8 mouse cellular contexts compared by ENCODE assay signal in genomic region chr9:116173473-116174170, GRCm38 (mm10). TPM values are rescaled to one million over a fixed set of nuclear protein-coding genes. Genes with fewer than 3 reads are reported as not detected.
A peak's percentile ranks its signal among the peaks of the same experiment; 100 is the strongest.
DNase-seq lines count a peak whose midpoint lies in the region; ATAC-seq and TF ChIP-seq lines count a peak whose summit lies in the region.

No protein-coding gene starts in this region.

- no peaks in the 10 kb centered on the region; the same call in 1 of the 2 replicates for H3K36me3 ChIP-seq in heart, adult 2 months (ENCODE audit: control insufficient read depth, insufficient read depth, low read length)
- H3K36me3 ChIP-seq in hindbrain, embryonic 13.5 days = no peaks in the 10 kb centered on the region
- H3K36me3 ChIP-seq in macrophage (ENCODE audit: inconsistent target) = no peaks in the 10 kb centered on the region

- 0 out of 2 replicates have a peak, but pooled peaks cover 4% of the 10 kb centered on the region for H3K79me2 ChIP-seq in heart, adult 2 months (replicated peaks; ENCODE audit: control insufficient read depth, insufficient read depth, low read length)
- H3K79me2 ChIP-seq in macrophage (ENCODE audit: inconsistent target) = peaks cover 61% of the 10 kb centered on the region

- H3K9me3 ChIP-seq in hindbrain, embryonic 13.5 days = no peaks in the 10 kb centered on the region

- no peak for TF ChIP-seq POLR2A in heart, adult 2 months (IDR thresholded peaks at IDR 0.05; ENCODE audit: insufficient read depth, low read depth, low read length)

- H3K27ac ChIP-seq in heart, adult 2 months = peak overlapping the region; percentile 97
- H3K27ac ChIP-seq in hindbrain, embryonic 13.5 days = peak overlapping the region; percentile 77; the same call in 1 of the 2 replicates
- H3K27ac ChIP-seq in macrophage = peak overlapping the region; percentile 64

- H3K27me3 ChIP-seq in heart, adult 2 months (ENCODE audit: control insufficient read depth, insufficient read depth, low read length) = no peaks in the 10 kb centered on the region
- H3K27me3 ChIP-seq in hindbrain, embryonic 13.5 days = peaks cover 42% of the 10 kb centered on the region

- TF ChIP-seq EP300 in heart, adult 2 months (IDR thresholded peaks at IDR 0.05; ENCODE audit: insufficient read depth, low read depth, low read length) = no peak

- peak overlapping the region; percentile 97 for H3K9ac ChIP-seq in heart, adult 2 months (ENCODE audit: low read depth, low read length)
- H3K9ac ChIP-seq in hindbrain, embryonic 13.5 days = no peak overlapping the region

- intact Hi-C loops in heart, adult 2 months (cut with DNase I) = loop anchor here (2.0 to 5.0 kb wide), 3 partner anchors 23 to 86 kb away; no protein-coding TSS in a partner anchor

- 46% methylated on average over 16 of the region's 16 CpGs for WGBS in heart, adult 2 months
- WGBS in hindbrain, embryonic 13.5 days = 86% methylated on average over 16 of the region's 16 CpGs
- 48% methylated on average over 15 of the region's 16 CpGs for WGBS in macrophage (ENCODE audit: missing documents)

- peak in 1 of 2 experiments; percentile 35 for DNase-seq in heart, adult 2 months
- no peak for DNase-seq in heart, postnatal 4 days
- peak; percentile 27 for DNase-seq in NIH3T3 (ENCODE audit: low read depth)
- DNase-seq in layer of hippocampus, postnatal 10 days (ENCODE audit: low spot score in 2 of 2) = no peak

- H3K4me3 ChIP-seq in heart, adult 2 months = peak overlapping the region; percentile 98
- peak overlapping the region; percentile 62; the same call in 1 of the 2 replicates for H3K4me3 ChIP-seq in hindbrain, embryonic 13.5 days
- H3K4me3 ChIP-seq in macrophage (ENCODE audit: inconsistent target) = peak overlapping the region; percentile 86

- H3K4me1 ChIP-seq in heart, adult 2 months (ENCODE audit: control insufficient read depth, insufficient read depth, low read length) = peaks cover 16% of the 10 kb centered on the region
- H3K4me1 ChIP-seq in hindbrain, embryonic 13.5 days (replicated peaks) = peaks cover 20% of the 10 kb centered on the region

- no peak for ATAC-seq in hindbrain, embryonic 13.5 days (ENCODE audit: low FRiP score)
- ATAC-seq in cerebellum, adult (ENCODE audit: insufficient number of reproducible peaks, low FRiP score, low TSS enrichment) = no peak
- ATAC-seq in inflammation-experienced regulatory T-cells, adult 6 months = no peak

- no peak for TF ChIP-seq CTCF in heart, adult 2 months (IDR thresholded peaks at IDR 0.05)

- H3K4me2 ChIP-seq in hindbrain, embryonic 13.5 days = peak overlapping the region; percentile 92

RNA-seq across cellular contexts. Expression of gene Tgfbr2, which starts 1.5 kb away (rescaled TPM):
- 10 to 100 TPM; 32.5 to 36.3 TPM for total RNA-seq in heart, adult 2 months (2021)
- polyA plus RNA-seq in heart, adult 2 months (2012; rRNA removed) = 23.8 and 32.7 TPM in 2 replicates
- total RNA-seq in heart, postnatal 4 days (2021) = 10 to 100 TPM; 59.7 to 59.9 TPM
- 8.9 and 9.0 TPM in 2 replicates for polyA plus RNA-seq in hindbrain, embryonic 13.5 days (2015; fragmentation: Nextera tagmentation; extraction: Ambion mirVana)
- total RNA-seq in macrophage (2018; cell fraction: chromatin; rRNA removed) = 10 to 100 TPM; 15.9 to 41.2 (median 29.0) TPM
- 100 to 1,000 TPM in 14 of 26 experiments, 10 to 100 TPM in 12; 65.6 to 133 (median 103) TPM for total RNA-seq in macrophage (2018; cell fraction: cytosol; rRNA removed)
- total RNA-seq in macrophage (2018; cell fraction: nucleus; rRNA removed) = 100 to 1,000 TPM in 6 of 26 experiments, 10 to 100 TPM in 20; 35.9 to 112 (median 82.4) TPM
- polyA plus RNA-seq in macrophage (2018) = 69.5 to 93.5 TPM (median 80.3 TPM) in 3 replicates
- 10 to 100 TPM; 12.4 to 14.0 TPM for total RNA-seq in layer of hippocampus, postnatal 10 days (2021)
- polyA plus RNA-seq in inflammation-experienced regulatory T-cells, adult 6 months (2017; shearing (Covaris generic)) = 10 to 100 TPM; 24.7 to 31.6 (median 26.3) TPM
